Mouse (Mus musculus): ENCODE results near the gene Cenpc1.
A peak's percentile ranks its signal among the peaks of the same experiment; 100 is the strongest.

The Cenpc1 gene

DNA sequence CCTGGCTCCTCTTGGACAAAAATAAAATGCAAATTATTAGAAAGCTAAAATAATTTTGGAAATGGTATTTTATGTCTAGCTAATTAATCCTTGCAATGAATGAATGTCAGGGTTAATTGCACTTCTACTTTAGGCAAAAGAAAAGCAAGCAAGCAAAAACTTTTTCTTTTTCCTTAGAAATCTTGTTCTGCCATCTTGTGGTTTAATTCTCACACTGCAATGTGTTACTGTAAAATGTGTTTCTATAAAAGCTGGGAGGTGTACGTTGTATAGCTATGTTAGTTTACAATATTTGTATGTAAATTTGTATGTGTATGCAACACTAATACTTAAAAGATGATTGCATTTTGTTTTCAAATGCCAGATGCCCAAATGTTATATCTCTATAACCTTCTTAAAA lies 70.8 kb downstream of the Cenpc1 start:
- peak; percentile 52 for DNase-seq (ENCODE audit: low read depth)

DNA sequence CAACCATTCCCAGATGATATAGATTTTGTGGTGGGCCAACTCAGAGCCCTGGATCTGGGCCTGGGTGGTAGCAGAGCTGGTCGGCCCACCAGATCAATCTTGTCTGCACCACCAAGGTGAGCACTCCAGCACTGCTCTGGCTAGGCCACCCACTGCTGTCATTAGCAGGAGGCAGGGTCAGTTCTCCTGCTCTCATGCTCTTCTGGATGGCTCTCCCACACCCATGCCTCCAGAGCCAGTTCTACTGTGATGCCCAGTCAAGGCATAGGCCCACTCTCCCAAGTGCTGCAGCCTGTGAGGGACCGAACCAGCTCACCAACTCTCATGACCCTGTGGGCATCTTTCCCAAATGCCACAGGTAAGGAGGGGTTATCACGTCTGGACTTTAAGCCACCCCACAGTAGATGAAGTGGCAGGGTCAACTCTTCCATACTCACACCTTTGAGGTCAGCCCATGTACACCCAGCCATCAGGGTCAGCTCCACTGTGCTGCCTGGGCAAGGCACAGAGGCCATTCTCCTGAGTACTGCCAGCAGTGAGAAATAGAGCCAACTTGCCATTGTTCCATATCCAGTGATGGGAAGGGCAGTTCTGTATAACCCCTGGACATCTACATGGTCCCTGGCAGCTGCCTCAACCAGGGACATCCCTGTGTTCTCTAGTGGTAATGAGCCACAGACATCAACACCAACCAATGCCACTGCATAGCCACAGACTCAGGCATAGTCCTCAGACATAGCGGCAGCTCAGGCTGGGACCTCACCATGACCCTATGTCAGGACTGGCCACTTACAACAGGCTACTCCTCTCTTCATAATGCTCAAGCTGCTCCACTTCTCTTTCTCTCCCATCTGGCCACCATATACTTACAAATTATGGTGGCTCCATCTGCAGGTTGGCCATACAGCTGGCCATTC lies 72.3 kb downstream of the Cenpc1 start:
- no peak for DNase-seq (ENCODE audit: low read depth)

DNA sequence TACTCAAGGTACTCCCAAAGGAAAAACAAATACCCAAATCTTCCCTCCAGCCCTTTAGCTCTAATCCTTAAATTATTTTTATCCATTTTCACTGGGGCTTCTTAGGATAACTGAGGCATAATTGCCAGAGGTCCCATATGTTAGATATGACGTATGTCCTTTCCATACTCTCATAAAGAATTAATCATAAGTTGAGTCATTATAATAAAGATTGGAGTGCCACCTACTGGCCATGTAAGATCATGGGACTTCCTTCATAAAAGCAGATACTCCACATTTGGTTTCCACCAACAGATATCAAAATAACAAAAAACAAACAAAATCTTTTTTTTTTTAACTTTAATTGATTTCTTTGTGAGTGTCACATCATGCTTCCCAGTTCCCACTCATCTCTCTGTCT lies 73.3 kb downstream of the Cenpc1 start:
- DNase-seq (ENCODE audit: low read depth): peak; percentile 77

DNA sequence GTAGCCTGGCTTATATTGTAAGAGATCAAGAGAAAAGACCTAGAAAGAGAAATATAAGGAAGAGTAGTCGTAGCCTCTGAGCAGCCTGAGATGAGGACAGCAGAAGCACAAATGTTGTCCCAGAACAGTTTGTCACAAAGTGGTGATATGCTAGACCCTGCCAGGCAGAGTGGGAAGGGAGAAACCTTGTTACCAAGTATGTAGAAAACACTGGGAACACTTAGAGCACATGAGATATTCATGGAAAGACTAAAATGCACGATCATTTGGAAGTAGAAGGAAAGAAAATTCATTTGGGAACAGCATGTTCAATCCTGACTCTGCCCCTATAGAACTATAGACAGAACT lies 77.9 kb downstream of the Cenpc1 start:
- DNase-seq (ENCODE audit: low read depth): no peak

DNA sequence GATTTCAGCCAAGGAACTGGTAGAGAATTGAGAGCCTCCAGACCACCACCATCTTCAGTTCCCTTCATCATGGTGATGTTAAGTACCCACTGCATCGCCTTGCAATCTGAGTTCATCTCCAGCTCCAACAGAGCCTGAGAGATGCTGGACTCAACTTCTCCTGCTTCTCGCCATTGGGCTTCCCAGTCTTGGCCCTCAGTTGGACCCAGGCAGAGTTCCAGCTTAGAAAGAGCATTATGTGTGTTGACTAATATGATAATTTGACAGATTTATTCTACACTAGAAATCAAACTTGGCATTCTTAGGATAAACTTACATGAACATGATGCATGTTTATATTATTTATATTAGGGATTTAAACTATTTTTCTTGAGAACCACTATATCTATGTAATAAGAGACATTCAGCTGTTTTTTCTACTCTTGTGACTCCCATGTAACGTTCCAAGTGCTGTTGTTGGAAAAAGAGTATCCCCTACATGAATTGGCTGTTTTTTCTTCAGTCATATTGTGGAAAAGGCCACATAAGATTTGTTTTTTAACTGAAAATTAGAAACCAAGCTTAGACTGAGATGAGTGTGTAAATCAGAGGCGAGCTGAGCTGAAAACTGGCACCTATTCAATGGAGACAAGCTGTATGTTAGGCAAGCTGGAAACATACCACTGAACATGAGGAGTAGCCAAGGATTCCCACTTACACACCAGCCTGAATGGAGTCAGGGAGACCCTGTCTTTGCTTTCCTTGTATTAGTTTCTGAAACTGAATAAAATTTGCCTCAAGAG lies 78.5 kb downstream of the Cenpc1 start:
- DNase-seq (ENCODE audit: low read depth): peak; percentile 58

DNA sequence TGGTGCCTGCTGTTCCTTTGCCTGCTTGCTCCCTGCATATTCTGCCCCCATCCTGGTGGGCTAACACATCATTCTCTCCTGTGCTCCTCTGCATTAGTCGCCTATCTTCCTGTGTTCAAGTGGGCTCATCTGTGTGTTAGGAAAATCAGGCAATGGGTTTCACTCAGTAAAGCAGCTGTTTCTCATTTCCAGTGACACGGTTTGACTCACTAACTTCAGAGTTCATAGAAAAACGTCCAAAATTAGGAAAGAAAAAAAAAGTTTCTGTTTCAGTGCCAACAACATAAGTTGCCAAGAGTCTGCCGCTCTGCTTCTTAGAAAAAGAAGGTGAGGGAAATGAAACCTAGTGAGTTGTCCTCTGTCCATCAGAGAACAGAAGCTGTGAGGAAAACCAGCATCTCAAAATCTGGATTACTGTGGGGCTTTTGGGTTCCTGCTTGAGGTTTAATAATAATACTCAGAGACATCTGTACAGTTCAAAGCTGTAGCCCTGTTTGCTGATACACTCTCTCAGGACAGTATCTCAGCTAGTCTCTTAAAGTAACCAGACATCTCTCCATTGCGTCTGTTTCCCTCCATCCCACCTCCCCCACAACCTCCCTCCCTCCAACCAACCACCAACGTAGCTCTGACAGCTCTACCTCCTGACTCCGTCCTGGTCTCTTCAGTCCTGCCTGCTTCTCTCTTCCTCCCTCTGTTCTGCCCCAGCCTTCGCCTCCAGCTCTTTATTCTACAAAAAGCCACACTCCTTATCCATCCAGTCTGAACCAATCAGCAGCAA lies 87.5 kb downstream of the Cenpc1 start:
- peak; percentile 80 for DNase-seq (ENCODE audit: low read depth)

DNA sequence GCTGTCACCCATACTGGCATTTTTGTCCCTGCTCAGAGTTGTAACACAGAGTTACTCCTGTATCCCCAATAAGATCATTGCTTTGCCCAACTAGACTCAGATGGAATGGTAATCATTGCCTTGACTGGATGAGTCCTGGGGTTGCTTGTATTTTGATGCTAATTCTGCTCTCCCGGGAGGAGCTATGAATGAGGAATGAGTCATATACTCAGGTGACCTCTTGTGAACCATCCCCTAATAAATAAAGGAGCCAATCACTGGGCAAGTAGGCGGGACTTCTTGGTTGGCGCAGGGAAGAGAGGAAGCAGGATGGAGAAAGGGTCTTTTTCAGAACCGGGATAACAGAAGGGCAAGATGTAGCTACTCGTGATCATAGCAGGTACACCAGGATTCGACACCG lies 102.6 kb downstream of the Cenpc1 start:
- no peak for DNase-seq (ENCODE audit: low read depth)
